Mouse (Mus musculus): Measurements from ENCODE around the gene Ahcy. TPM values are rescaled to one million over a fixed set of nuclear protein-coding genes. Genes with fewer than 3 reads are reported as not detected.
"Not testable (repeated sequence)": the region's sequence is repeated elsewhere in the genome, so short reads cannot be mapped to it uniquely, and the experiment has no call there.

Ahcy gene
- 63.1 and 65.3 TPM in 2 replicates for polyA plus RNA-seq (2015; fragmentation: Nextera tagmentation; extraction: Ambion mirVana)

GRCm38 (mm10) chr2:155073978-155074765 lies at the start of gene Ahcy:
Gene Ahcy (minus strand): TSS chr2:155074497.
- peak within 1 kb of the TSS; percentile 87 for H3K27ac ChIP-seq
- under 1% methylated on average over 56 of the region's 56 CpGs for WGBS (ENCODE audit: insufficient replicate concordance)
- ATAC-seq (ENCODE audit: low read depth), result peak; percentile 92
- no peaks in the 10 kb centered on the region for H3K9me3 ChIP-seq (replicated peaks)
- peak within 1 kb of the TSS; percentile 90 for H3K4me2 ChIP-seq
- H3K36me3 ChIP-seq, result peaks cover 3% of the 10 kb centered on the region; the same call in 1 of the 2 replicates
- H3K9ac ChIP-seq, result peak within 1 kb of the TSS; percentile 93
- H3K4me1 ChIP-seq (replicated peaks), result peaks cover 53% of the 10 kb centered on the region
- peak within 1 kb of the TSS; percentile 81 for H3K4me3 ChIP-seq (replicated peaks)
- peak; percentile 87 for DNase-seq
- no peaks in the 10 kb centered on the region for H3K27me3 ChIP-seq

- no peaks in the 10 kb centered on the region for H3K4me1 ChIP-seq (replicated peaks)
- H3K27ac ChIP-seq, result no peak overlapping the region
- DNase-seq, result no peak
- H3K9ac ChIP-seq, result no peak overlapping the region
- H3K4me2 ChIP-seq, result no peak overlapping the region
- no peak for ATAC-seq (ENCODE audit: low read depth)
- no peaks in the 10 kb centered on the region for H3K9me3 ChIP-seq (replicated peaks)
- H3K27me3 ChIP-seq, result no peaks in the 10 kb centered on the region
- no peak overlapping the region for H3K4me3 ChIP-seq (replicated peaks)
- no peaks in the 10 kb centered on the region for H3K36me3 ChIP-seq
- WGBS (ENCODE audit: insufficient replicate concordance), result 55% methylated on average over 7 of the region's 7 CpGs
Measured at GRCm38 (mm10) chr2:155115216-155115830, 41.0 kb upstream of the Ahcy start.

- not testable (repeated sequence) for ATAC-seq (ENCODE audit: low read depth); DNase-seq
- WGBS (ENCODE audit: insufficient replicate concordance), result 50% methylated on average over 9 of the region's 9 CpGs
Measured at GRCm38 (mm10) chr2:155107276-155107675, 33.0 kb upstream of the Ahcy start.

GRCm38 (mm10) chr2:155103607-155104006 lies 29.3 kb upstream of the Ahcy start:
- Histone ChIP-seq H3K36me3 (no peaks in the 10 kb centered on the region), H3K4me1 (replicated peaks) (peaks cover 29% of the 10 kb centered on the region), H3K4me3 (replicated peaks) (no peak overlapping the region), H3K9me3 (replicated peaks) (no peaks in the 10 kb centered on the region), H3K9ac (no peak overlapping the region), H3K4me2 (no peak overlapping the region), H3K27me3 (no peaks in the 10 kb centered on the region), H3K27ac (no peak overlapping the region)
- DNase-seq (no peak), ATAC-seq (ENCODE audit: low read depth) (peak; percentile 50; the same call in 1 of the 2 replicates)
- WGBS (ENCODE audit: insufficient replicate concordance), result 52% methylated on average over 6 of the region's 6 CpGs

More at GRCm38 (mm10) chr2:155107276-155107675, 33.0 kb upstream of the Ahcy start:
- not testable (repeated sequence) for H3K9me3 ChIP-seq (replicated peaks); H3K36me3 ChIP-seq; H3K4me2 ChIP-seq; H3K27ac ChIP-seq; H3K4me3 ChIP-seq (replicated peaks); H3K27me3 ChIP-seq; H3K9ac ChIP-seq
- peaks cover 10% of the 10 kb centered on the region for H3K4me1 ChIP-seq (replicated peaks)

- no peak for ATAC-seq (ENCODE audit: low read depth)
- Histone ChIP-seq H3K4me3 (replicated peaks) (no peak overlapping the region), H3K4me1 (replicated peaks) (peaks cover 29% of the 10 kb centered on the region), H3K4me2 (peak overlapping the region; percentile 21; the same call in 1 of the 2 replicates), H3K27ac (no peak overlapping the region; the same call in 1 of the 2 replicates), H3K36me3 (no peaks in the 10 kb centered on the region), H3K27me3 (no peaks in the 10 kb centered on the region), H3K9ac (no peak overlapping the region), H3K9me3 (replicated peaks) (no peaks in the 10 kb centered on the region)
- DNase-seq, result no peak
- WGBS (ENCODE audit: insufficient replicate concordance), result 36% methylated on average over 6 of the region's 6 CpGs
Measured at GRCm38 (mm10) chr2:155101761-155102181, 27.5 kb upstream of the Ahcy start.

- no peaks in the 10 kb centered on the region for H3K36me3 ChIP-seq
- no peaks in the 10 kb centered on the region for H3K27me3 ChIP-seq
- H3K9ac ChIP-seq, result no peak overlapping the region
- H3K4me2 ChIP-seq, result no peak overlapping the region
- ATAC-seq (ENCODE audit: low read depth), result peak; percentile 19; the same call in 1 of the 2 replicates
- no peak overlapping the region for H3K4me3 ChIP-seq (replicated peaks)
- 33% methylated on average over 3 of the region's 3 CpGs for WGBS (ENCODE audit: insufficient replicate concordance)
- peak overlapping the region; percentile 50 for H3K27ac ChIP-seq
- no peak for DNase-seq
- peaks cover 29% of the 10 kb centered on the region for H3K4me1 ChIP-seq (replicated peaks)
- no peaks in the 10 kb centered on the region for H3K9me3 ChIP-seq (replicated peaks)
Measured at GRCm38 (mm10) chr2:155100796-155101259, 26.5 kb upstream of the Ahcy start.

GRCm38 (mm10) chr2:155099994-155100795 lies 25.9 kb upstream of the Ahcy start:
- Histone ChIP-seq H3K36me3 (no peaks in the 10 kb centered on the region), H3K4me3 (replicated peaks) (no peak overlapping the region), H3K4me2 (no peak overlapping the region), H3K9me3 (replicated peaks) (no peaks in the 10 kb centered on the region), H3K4me1 (replicated peaks) (peaks cover 29% of the 10 kb centered on the region), H3K27ac (no peak overlapping the region), H3K27me3 (no peaks in the 10 kb centered on the region), H3K9ac (no peak overlapping the region)
- ATAC-seq (ENCODE audit: low read depth), result no peak; the same call in 1 of the 2 replicates
- DNase-seq, result no peak
- 65% methylated on average over 14 of the region's 14 CpGs for WGBS (ENCODE audit: insufficient replicate concordance)

GRCm38 (mm10) chr2:155099421-155099820 lies 25.1 kb upstream of the Ahcy start:
- Histone ChIP-seq H3K4me2 (no peak overlapping the region), H3K4me3 (replicated peaks) (no peak overlapping the region), H3K4me1 (replicated peaks) (peaks cover 29% of the 10 kb centered on the region), H3K27ac (no peak overlapping the region), H3K36me3 (no peaks in the 10 kb centered on the region), H3K9ac (no peak overlapping the region), H3K9me3 (replicated peaks) (no peaks in the 10 kb centered on the region), H3K27me3 (no peaks in the 10 kb centered on the region)
- 79% methylated on average over 7 of the region's 7 CpGs for WGBS (ENCODE audit: insufficient replicate concordance)
- ATAC-seq (ENCODE audit: low read depth) (no peak), DNase-seq (no peak)

GRCm38 (mm10) chr2:155098720-155099380 lies 24.6 kb upstream of the Ahcy start:
- no peaks in the 10 kb centered on the region for H3K9me3 ChIP-seq (replicated peaks)
- DNase-seq, result no peak
- no peak overlapping the region for H3K4me2 ChIP-seq
- no peak overlapping the region for H3K9ac ChIP-seq
- H3K4me1 ChIP-seq (replicated peaks), result peaks cover 29% of the 10 kb centered on the region
- no peaks in the 10 kb centered on the region for H3K36me3 ChIP-seq
- H3K27me3 ChIP-seq, result no peaks in the 10 kb centered on the region
- H3K4me3 ChIP-seq (replicated peaks), result no peak overlapping the region
- ATAC-seq (ENCODE audit: low read depth), result no peak
- H3K27ac ChIP-seq, result no peak overlapping the region
- WGBS (ENCODE audit: insufficient replicate concordance), result 80% methylated on average over 9 of the region's 9 CpGs

- Histone ChIP-seq H3K4me1 (replicated peaks) (peaks cover 49% of the 10 kb centered on the region), H3K9me3 (replicated peaks) (no peaks in the 10 kb centered on the region), H3K27ac (peak overlapping the region; percentile 65), H3K4me2 (no peak overlapping the region), H3K9ac (no peak overlapping the region), H3K4me3 (replicated peaks) (no peak overlapping the region), H3K36me3 (no peaks in the 10 kb centered on the region), H3K27me3 (no peaks in the 10 kb centered on the region)
- ATAC-seq (ENCODE audit: low read depth), result no peak
- 11% methylated on average over 4 of the region's 4 CpGs for WGBS (ENCODE audit: insufficient replicate concordance)
- DNase-seq, result no peak
Measured at GRCm38 (mm10) chr2:155093418-155093817, 19.1 kb upstream of the Ahcy start.

All from liver, embryonic 13.5 days (tissue).